Mouse (Mus musculus): ENCODE results near the gene Rnasek. TPM values are rescaled to one million over a fixed set of nuclear protein-coding genes. Genes with fewer than 3 reads are reported as not detected.
A peak's percentile ranks its signal among the peaks of the same experiment; 100 is the strongest.

The Rnasek gene
- total RNA-seq, 1 experiment from 2014 or later, result 215 TPM

DNA sequence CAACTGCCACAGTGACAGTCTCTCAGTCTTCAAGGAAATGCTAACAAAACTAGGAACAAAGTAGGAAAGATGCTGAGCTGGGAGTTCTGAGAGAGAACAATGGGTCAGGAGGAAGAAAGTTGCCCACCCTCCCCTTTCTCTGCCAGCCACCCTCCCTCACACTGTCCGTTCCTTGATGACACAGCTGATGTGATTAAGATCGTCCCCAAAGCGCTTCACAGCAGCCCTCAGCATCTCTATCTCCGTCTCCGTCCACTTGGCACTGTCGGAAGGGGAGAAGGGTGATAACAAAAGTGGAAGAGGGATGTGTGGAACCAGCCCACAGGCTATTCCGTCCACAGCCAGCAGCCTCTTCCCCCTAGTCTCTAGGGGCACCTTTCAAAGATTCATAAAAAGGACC is 2.9 kb downstream of the Rnasek start:
- no peak for DNase-seq

DNA sequence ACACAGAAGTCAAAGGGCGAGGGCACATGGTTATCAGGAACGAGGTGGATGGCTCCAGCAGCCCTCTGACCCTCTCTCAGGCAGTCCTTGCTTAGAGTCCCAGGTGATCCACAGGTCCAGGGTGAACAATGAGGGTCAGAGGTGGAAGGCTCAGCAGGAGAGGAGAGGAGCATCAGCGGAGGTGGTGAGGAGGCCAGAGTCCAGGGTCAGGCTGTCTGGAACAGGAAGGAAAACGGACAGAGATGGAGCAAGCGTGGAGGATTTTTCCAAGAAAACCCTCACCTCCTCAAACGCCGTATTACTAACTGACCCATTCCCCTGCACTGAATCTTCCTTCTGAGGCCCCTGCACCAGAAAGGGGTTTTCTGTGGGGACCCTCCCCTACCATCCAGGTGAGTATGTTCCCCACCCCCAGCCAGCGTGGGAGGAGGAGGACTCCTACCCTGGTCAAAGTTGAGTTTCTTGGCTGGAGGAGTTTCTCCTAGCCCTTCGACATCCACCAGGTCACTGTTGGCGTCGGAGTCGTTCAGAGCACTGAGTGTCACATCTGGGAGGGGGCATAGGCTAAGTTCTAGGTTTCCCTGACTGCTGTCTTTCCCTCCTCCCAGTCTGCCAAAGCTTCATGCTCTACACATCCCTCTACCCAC is 4.3 kb downstream of the Rnasek start:
- no peak for DNase-seq

GRCm38 (mm10) chr11:70234497-70234896 is 5.1 kb downstream of the Rnasek start:
- no peak for DNase-seq

- DNase-seq, result no peak
Measured at GRCm38 (mm10) chr11:70234037-70234436, 5.6 kb downstream of the Rnasek start.

DNA sequence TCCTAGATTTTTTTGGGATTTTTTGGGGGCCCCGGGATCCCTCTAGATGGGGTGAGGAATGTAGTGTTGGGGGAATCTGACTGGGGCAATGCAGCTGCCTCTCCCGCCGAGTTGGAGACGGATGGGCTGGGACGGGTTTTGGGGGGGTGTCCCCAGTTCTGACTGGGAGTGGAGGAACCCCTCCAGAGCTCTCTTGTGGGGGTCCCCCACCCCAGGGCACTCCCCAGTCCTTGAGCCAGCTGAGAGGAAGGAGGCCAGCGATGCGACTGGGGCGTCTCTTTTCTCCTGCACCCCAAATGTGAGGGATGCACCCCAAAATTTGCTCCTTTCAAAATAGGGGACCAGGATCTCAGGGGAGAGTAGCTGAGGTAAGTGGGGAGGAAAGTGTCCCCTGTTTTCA is 6.6 kb downstream of the Rnasek start:
- no peak for DNase-seq

GRCm38 (mm10) chr11:70232546-70232945 is 7.1 kb downstream of the Rnasek start:
- peak; percentile 75 for DNase-seq

DNA sequence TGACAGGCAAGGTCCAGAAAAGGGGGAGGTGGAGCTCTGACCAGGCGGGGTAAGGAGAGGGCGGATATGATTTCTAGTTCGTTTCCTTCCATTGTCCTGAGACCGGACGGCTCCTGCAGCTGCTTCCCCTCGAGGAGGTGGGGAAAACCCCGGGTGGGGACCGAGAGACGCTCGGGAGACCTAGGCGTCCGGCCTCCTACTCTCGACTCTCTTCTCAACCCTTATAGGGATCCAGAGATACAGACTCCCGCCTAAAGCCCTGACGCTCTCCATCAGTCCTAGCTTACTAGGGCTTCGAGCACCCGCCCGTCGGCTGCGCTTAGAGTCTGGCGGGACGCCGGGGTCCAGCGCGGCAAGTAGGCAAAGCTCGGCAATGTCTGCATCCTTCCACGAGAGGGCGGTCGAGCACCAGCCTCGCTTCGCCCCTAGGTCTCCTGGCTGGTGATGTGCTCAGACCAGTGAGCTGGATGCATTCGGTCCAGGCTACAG is 9.4 kb downstream of the Rnasek start:
- DNase-seq, result peak; percentile 91

GRCm38 (mm10) chr11:70229260-70230010 is 10.2 kb downstream of the Rnasek start, which contains the start of gene Bcl6b:
Bcl6b (minus strand) TSS chr11:70229798.
- peak; percentile 55 for DNase-seq

GRCm38 (mm10) chr11:70228828-70229227 is 10.8 kb downstream of the Rnasek start:
- peak; percentile 92 for DNase-seq

GRCm38 (mm10) chr11:70227661-70228245 is 11.9 kb downstream of the Rnasek start:
- DNase-seq, result no peak

- DNase-seq, result no peak
Measured at GRCm38 (mm10) chr11:70227126-70227525, 12.5 kb downstream of the Rnasek start.

DNA sequence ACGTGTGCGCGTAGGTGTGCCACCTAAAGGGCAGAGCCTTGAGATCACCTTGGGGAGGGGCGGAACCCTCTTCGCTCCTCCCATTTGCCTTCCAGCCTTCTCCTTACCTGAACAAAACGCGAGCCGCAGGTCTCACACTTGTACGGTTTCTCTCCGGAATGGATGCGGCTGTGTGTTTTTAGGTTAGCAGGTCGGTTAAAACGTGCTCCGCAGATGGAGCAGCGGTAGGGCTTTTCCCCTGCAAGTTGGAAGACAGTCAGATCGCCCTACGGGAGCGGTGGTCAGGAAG is 13.1 kb downstream of the Rnasek start:
- no peak for DNase-seq

GRCm38 (mm10) chr11:70225798-70226601 is 13.6 kb downstream of the Rnasek start:
- no peak for DNase-seq

- DNase-seq, result peak; percentile 54
Measured at GRCm38 (mm10) chr11:70223724-70224123, 15.9 kb downstream of the Rnasek start.

DNA sequence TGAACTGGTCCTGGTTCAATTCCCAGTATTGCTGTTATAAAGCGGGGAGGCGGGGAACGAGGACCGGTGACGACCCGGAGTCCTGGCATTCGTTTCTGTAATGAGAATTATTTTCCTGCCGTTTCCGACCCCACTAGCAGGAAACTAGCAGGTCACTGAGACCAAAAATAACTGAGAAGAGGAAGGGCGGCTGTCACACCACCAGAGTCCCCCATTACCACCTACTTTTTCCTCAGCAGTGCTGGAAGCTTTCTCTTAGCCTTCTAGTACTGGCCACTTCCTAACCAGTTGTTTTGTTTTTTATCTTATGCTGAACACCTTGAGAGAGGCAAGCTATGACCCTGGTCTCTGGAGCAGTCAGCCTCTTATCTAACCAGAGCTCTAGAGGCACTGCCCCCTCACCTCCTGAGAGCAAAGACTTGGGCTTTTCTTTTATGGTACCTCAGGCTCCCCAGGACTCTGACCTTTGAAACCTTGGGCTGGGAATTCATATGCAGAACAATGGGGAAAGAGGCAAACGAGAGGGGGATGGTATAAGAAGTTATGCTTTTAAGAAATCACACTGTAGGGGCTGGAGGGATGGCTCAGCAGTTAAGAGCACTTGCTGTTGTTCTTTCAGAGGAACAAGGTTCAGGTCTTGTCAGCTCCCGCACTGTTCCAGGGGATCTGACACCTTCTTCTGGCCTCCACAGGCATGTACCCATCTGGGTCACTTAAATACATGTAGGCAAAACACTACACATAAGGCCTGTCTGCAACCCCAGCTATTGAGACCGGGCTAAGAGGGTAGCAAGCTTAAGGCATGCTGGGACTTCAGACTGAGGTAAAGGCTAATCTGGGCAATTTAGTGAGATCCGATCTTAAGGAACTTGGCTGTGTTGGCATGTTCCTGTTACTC is 17.8 kb downstream of the Rnasek start:
- peak; percentile 39 for DNase-seq

GRCm38 (mm10) chr11:70220731-70221602 is 18.7 kb downstream of the Rnasek start, which contains the start of gene Slc16a13:
Slc16a13 (minus strand) TSS chr11:70221064.
- peak; percentile 97 for DNase-seq

GRCm38 (mm10) chr11:70220323-70220722 is 19.3 kb downstream of the Rnasek start:
- DNase-seq, result no peak

GRCm38 (mm10) chr11:70219873-70220272 is 19.8 kb downstream of the Rnasek start:
- DNase-seq, result no peak

- peak; percentile 54 for DNase-seq
Measured at GRCm38 (mm10) chr11:70218741-70219470, 20.7 kb downstream of the Rnasek start.

GRCm38 (mm10) chr11:70218039-70218438 is 21.6 kb downstream of the Rnasek start:
- no peak for DNase-seq
